Mouse (Mus musculus) liver, embryonic 13.5 days (tissue): ENCODE measurements around the gene D630036H23Rik. TPM values are rescaled to one million over a fixed set of nuclear protein-coding genes. Genes with fewer than 3 reads are reported as not detected.

ENCODE experiments used
- ATAC-seq: fragments of 200-750 bp; cut with Nextera tagmentation; 2 replicates; pipeline ENCODE4 v1.8.0; 2017; ENCODE audit warnings: low read depth, mild to moderate bottlenecking, moderate number of reproducible peaks, moderate library complexity
- DNase-seq: peaks from one replicate; pipeline ENCODE4 v3.0.0; 2022
- H3K27ac ChIP-seq: fragments of 300-500 bp; sonication (generic); 2 replicates; pipeline ENCODE4 v1.5.1; 2015; ENCODE audit warnings: moderate library complexity, mild to moderate bottlenecking, inconsistent platforms
- H3K27me3 ChIP-seq: fragments of 300-500 bp; sonication (generic); 2 replicates; pipeline ENCODE4 v1.6.1; 2015; ENCODE audit warnings: mild to moderate bottlenecking, inconsistent platforms
- H3K36me3 ChIP-seq: fragments of 300-500 bp; sonication (generic); 2 replicates; pipeline ENCODE4 v1.6.1; 2015; ENCODE audit warnings: mild to moderate bottlenecking, inconsistent platforms
- H3K4me1 ChIP-seq: fragments of 300-500 bp; sonication (generic); replicated peaks from 2 replicates; pipeline ENCODE4 v1.6.1; 2015; ENCODE audit warnings: inconsistent platforms
- H3K4me2 ChIP-seq: fragments of 300-500 bp; sonication (generic); 2 replicates; pipeline ENCODE4 v1.6.1; 2015; ENCODE audit warnings: inconsistent platforms, mild to moderate bottlenecking, moderate library complexity
- H3K4me3 ChIP-seq: fragments of 300-500 bp; sonication (generic); replicated peaks from 2 replicates; pipeline ENCODE4 v1.5.1; 2015; ENCODE audit warnings: mild to moderate bottlenecking, inconsistent platforms
- H3K9ac ChIP-seq: fragments of 300-500 bp; sonication (generic); 2 replicates; pipeline ENCODE4 v1.6.1; 2015; ENCODE audit warnings: mild to moderate bottlenecking, inconsistent platforms
- H3K9me3 ChIP-seq: fragments of 300-500 bp; sonication (generic); replicated peaks from 2 replicates; pipeline ENCODE4 v1.6.1; 2016; ENCODE audit warnings: inconsistent platforms
- WGBS: fragments of 180-500 bp; shearing (Covaris S2); methylation state at CpG from one replicate; pipeline ENCODE4 v1.1.7; 2015; ENCODE audit not compliant: insufficient replicate concordance; 5-methylcytosine and 5-hydroxymethylcytosine counted together
- polyA plus RNA-seq: library from polyadenylated mRNA; unstranded; fragments of >200 nt; fragmentation: Nextera tagmentation; extraction: Ambion mirVana; gene quantifications from 2 replicates; pipeline ENCODE4 v1.2.1, GENCODE M21; 2015

Gene D630036H23Rik
- polyA plus RNA-seq, 1 experiment from 2014 or later = 0.35 TPM

- ATAC-seq (no peak), DNase-seq (no peak)
- H3K27me3 ChIP-seq = no peaks in the 10 kb centered on the region
- H3K4me1 ChIP-seq = no peaks in the 10 kb centered on the region
- H3K9ac ChIP-seq = no peak overlapping the region
- no peaks in the 10 kb centered on the region for H3K9me3 ChIP-seq
- no peak overlapping the region for H3K27ac ChIP-seq
- no peaks in the 10 kb centered on the region for H3K36me3 ChIP-seq
- H3K4me2 ChIP-seq = no peak overlapping the region
- H3K4me3 ChIP-seq = no peak overlapping the region
- 41% methylated on average over 4 of the region's 4 CpGs for WGBS
Observed at GRCm38 (mm10) chr12:36373237-36373998, 8.6 kb downstream of the D630036H23Rik start.

- Histone ChIP-seq H3K4me1 (no peaks in the 10 kb centered on the region), H3K4me2 (no peak overlapping the region), H3K9ac (no peak overlapping the region), H3K9me3 (no peaks in the 10 kb centered on the region), H3K4me3 (no peak overlapping the region), H3K27ac (no peak overlapping the region), H3K27me3 (no peaks in the 10 kb centered on the region), H3K36me3 (no peaks in the 10 kb centered on the region)
- DNase-seq (no peak), ATAC-seq (no peak)
- 67% methylated on average over 4 of the region's 4 CpGs for WGBS
Observed at GRCm38 (mm10) chr12:36364013-36364412, 18.0 kb downstream of the D630036H23Rik start.

- no peaks in the 10 kb centered on the region for H3K4me1 ChIP-seq
- ATAC-seq (no peak), DNase-seq (no peak)
- no peak overlapping the region for H3K4me3 ChIP-seq
- H3K27me3 ChIP-seq = no peaks in the 10 kb centered on the region
- no peak overlapping the region for H3K9ac ChIP-seq
- H3K36me3 ChIP-seq = no peaks in the 10 kb centered on the region
- 46% methylated on average over 5 of the region's 5 CpGs for WGBS
- no peaks in the 10 kb centered on the region for H3K9me3 ChIP-seq
- H3K27ac ChIP-seq = no peak overlapping the region
- no peak overlapping the region for H3K4me2 ChIP-seq
Observed at GRCm38 (mm10) chr12:36360693-36361092, 21.3 kb downstream of the D630036H23Rik start.

- no peak for DNase-seq
- no peak overlapping the region for H3K9ac ChIP-seq
- H3K27me3 ChIP-seq = no peaks in the 10 kb centered on the region
- H3K4me1 ChIP-seq = no peaks in the 10 kb centered on the region
- no peak for ATAC-seq
- H3K4me3 ChIP-seq = no peak overlapping the region
- H3K27ac ChIP-seq = no peak overlapping the region
- no peak overlapping the region for H3K4me2 ChIP-seq
- no peaks in the 10 kb centered on the region for H3K36me3 ChIP-seq
- WGBS = 70% methylated on average over 3 of the region's 3 CpGs
- H3K9me3 ChIP-seq = no peaks in the 10 kb centered on the region
Observed at GRCm38 (mm10) chr12:36360064-36360463, 21.9 kb downstream of the D630036H23Rik start.

GRCm38 (mm10) chr12:36344131-36344530, 37.9 kb downstream of the D630036H23Rik start:
- Histone ChIP-seq H3K9me3 (no peaks in the 10 kb centered on the region), H3K4me2 (no peak overlapping the region), H3K4me1 (no peaks in the 10 kb centered on the region), H3K36me3 (no peaks in the 10 kb centered on the region), H3K4me3 (no peak overlapping the region), H3K9ac (no peak overlapping the region), H3K27me3 (no peaks in the 10 kb centered on the region), H3K27ac (no peak overlapping the region)
- WGBS = 63% methylated on average over 4 of the region's 4 CpGs
- ATAC-seq (no peak), DNase-seq (no peak)

GRCm38 (mm10) chr12:36333837-36334281, 48.1 kb downstream of the D630036H23Rik start:
- no peak for DNase-seq
- no peaks in the 10 kb centered on the region for H3K27me3 ChIP-seq
- 62% methylated on average over 9 of the region's 9 CpGs for WGBS
- no peak overlapping the region for H3K4me2 ChIP-seq
- no peak for ATAC-seq
- no peak overlapping the region for H3K9ac ChIP-seq
- H3K9me3 ChIP-seq = no peaks in the 10 kb centered on the region
- H3K4me3 ChIP-seq = no peak overlapping the region
- no peaks in the 10 kb centered on the region for H3K36me3 ChIP-seq
- H3K4me1 ChIP-seq = no peaks in the 10 kb centered on the region
- H3K27ac ChIP-seq = no peak overlapping the region

GRCm38 (mm10) chr12:36332676-36333075, 49.3 kb downstream of the D630036H23Rik start:
- WGBS = 65% methylated on average over 1 of the region's 1 CpGs
- Histone ChIP-seq H3K27ac (no peak overlapping the region), H3K9ac (no peak overlapping the region), H3K27me3 (no peaks in the 10 kb centered on the region), H3K4me1 (no peaks in the 10 kb centered on the region), H3K36me3 (no peaks in the 10 kb centered on the region), H3K4me3 (no peak overlapping the region), H3K4me2 (no peak overlapping the region), H3K9me3 (no peaks in the 10 kb centered on the region)
- no peak for DNase-seq
- ATAC-seq = no peak

Other genes starting within 250 kb of the D630036H23Rik start
- gene Ankmy2, start 225.1 kb downstream of the D630036H23Rik start, polyA plus RNA-seq = 11.3 and 13.5 TPM in 2 replicates
- gene Bzw2, start 224.1 kb downstream of the D630036H23Rik start, polyA plus RNA-seq = 76.7 and 93.1 TPM in 2 replicates
- gene Lrrc72, start 128.8 kb downstream of the D630036H23Rik start, polyA plus RNA-seq = not detected in 2 replicates
- 0.10 and 0.12 TPM in 2 replicates for gene Sostdc1, start 68.0 kb downstream of the D630036H23Rik start, polyA plus RNA-seq
- 2.0 and 2.4 TPM in 2 replicates for gene Ispd, start 731 bp downstream of the D630036H23Rik start, polyA plus RNA-seq